Mouse (Mus musculus) intestine, embryonic 15.5 days (tissue): Measurements from ENCODE around the gene 4930404N11Rik. TPM values are rescaled to one million over a fixed set of nuclear protein-coding genes. Genes with fewer than 3 reads are reported as not detected.

Experiments used
- ATAC-seq: fragments of 200-750 bp; cut with Nextera tagmentation; 2 replicates; pipeline ENCODE4 v1.8.0; 2017; ENCODE audit warnings: moderate TSS enrichment, moderate library complexity
- H3K27ac ChIP-seq: fragments of 300-500 bp; sonication (generic); 2 replicates; pipeline ENCODE4 v1.5.1; 2015; ENCODE audit warnings: mild to moderate bottlenecking, inconsistent platforms
- H3K27me3 ChIP-seq: fragments of 300-500 bp; sonication (generic); replicated peaks from 2 replicates; pipeline ENCODE4 v1.6.1; 2015; ENCODE audit warnings: inconsistent platforms
- H3K36me3 ChIP-seq: fragments of 300-500 bp; sonication (generic); 2 replicates; pipeline ENCODE4 v1.6.1; 2015; ENCODE audit warnings: inconsistent platforms
- H3K4me1 ChIP-seq: fragments of 300-500 bp; sonication (generic); replicated peaks from 2 replicates; pipeline ENCODE4 v1.6.1; 2015; ENCODE audit warnings: inconsistent platforms
- H3K4me2 ChIP-seq: fragments of 300-500 bp; sonication (generic); replicated peaks from 2 replicates; pipeline ENCODE4 v1.6.1; 2015; ENCODE audit warnings: mild to moderate bottlenecking, inconsistent platforms
- H3K4me3 ChIP-seq: fragments of 300-500 bp; sonication (generic); replicated peaks from 2 replicates; pipeline ENCODE4 v1.5.1; 2015; ENCODE audit warnings: inconsistent platforms
- H3K9ac ChIP-seq: fragments of 300-500 bp; sonication (generic); 2 replicates; pipeline ENCODE4 v1.6.1; 2015; ENCODE audit warnings: inconsistent platforms
- H3K9me3 ChIP-seq: fragments of 300-500 bp; sonication (generic); 2 replicates; pipeline ENCODE4 v1.6.1; 2016; ENCODE audit warnings: inconsistent platforms
- WGBS: fragments of 180-500 bp; shearing (Covaris S2); methylation state at CpG from one replicate; pipeline ENCODE4 v1.1.7; 2015; 5-methylcytosine and 5-hydroxymethylcytosine counted together
- polyA plus RNA-seq: library from polyadenylated mRNA; unstranded; fragments of >200 nt; fragmentation: Nextera tagmentation; extraction: Ambion mirVana; gene quantifications from 2 replicates; pipeline ENCODE4 v1.2.1, GENCODE M21; 2015

The 4930404N11Rik gene
- polyA plus RNA-seq, 1 experiment from 2014 or later, result 1.0 TPM

- peaks cover 18% of the 10 kb centered on the region for H3K36me3 ChIP-seq
- no peaks in the 10 kb centered on the region for H3K27me3 ChIP-seq
- H3K9me3 ChIP-seq, result no peaks in the 10 kb centered on the region
- H3K4me3 ChIP-seq, result no peak overlapping the region
- peaks cover 37% of the 10 kb centered on the region for H3K4me1 ChIP-seq
- no peak for ATAC-seq
- 0 out of 2 replicates have a peak overlapping the region, but pooled peaks have one; percentile 82 for H3K27ac ChIP-seq
- H3K9ac ChIP-seq, result no peak overlapping the region
- no peak overlapping the region for H3K4me2 ChIP-seq
- 66% methylated on average over 22 of the region's 22 CpGs for WGBS
Measured at GRCm38 (mm10) chr10:81400371-81401204, 35.0 kb upstream of the 4930404N11Rik start.

GRCm38 (mm10) chr10:81399798-81400308, 34.2 kb upstream of the 4930404N11Rik start:
- H3K9ac ChIP-seq, result no peak overlapping the region

GRCm38 (mm10) chr10:81399296-81399695, 33.7 kb upstream of the 4930404N11Rik start:
- no peak for ATAC-seq
- H3K4me3 ChIP-seq, result no peak overlapping the region
- H3K27ac ChIP-seq, result no peak overlapping the region
- H3K9ac ChIP-seq, result no peak overlapping the region
- no peaks in the 10 kb centered on the region for H3K27me3 ChIP-seq
- H3K36me3 ChIP-seq, result peaks cover 13% of the 10 kb centered on the region
- no peak overlapping the region for H3K4me2 ChIP-seq
- no peaks in the 10 kb centered on the region for H3K9me3 ChIP-seq
- WGBS, result 72% methylated on average over 5 of the region's 5 CpGs
- peaks cover 36% of the 10 kb centered on the region for H3K4me1 ChIP-seq

More at GRCm38 (mm10) chr10:81399798-81400308, 34.2 kb upstream of the 4930404N11Rik start:
- Histone ChIP-seq H3K4me1 (peaks cover 37% of the 10 kb centered on the region), H3K27ac (no peak overlapping the region), H3K4me3 (no peak overlapping the region), H3K4me2 (no peak overlapping the region), H3K36me3 (peaks cover 16% of the 10 kb centered on the region), H3K9me3 (no peaks in the 10 kb centered on the region), H3K27me3 (no peaks in the 10 kb centered on the region)
- 81% methylated on average over 18 of the region's 18 CpGs for WGBS
- no peak for ATAC-seq

- Histone ChIP-seq H3K4me1 (peaks cover 26% of the 10 kb centered on the region), H3K9me3 (no peaks in the 10 kb centered on the region), H3K27ac (no peak overlapping the region), H3K4me3 (no peak overlapping the region), H3K4me2 (no peak overlapping the region), H3K27me3 (no peaks in the 10 kb centered on the region), H3K9ac (no peak overlapping the region), H3K36me3 (peaks cover 13% of the 10 kb centered on the region)
- no peak for ATAC-seq
- WGBS, result 85% methylated on average over 5 of the region's 5 CpGs
Measured at GRCm38 (mm10) chr10:81396749-81397148, 31.1 kb upstream of the 4930404N11Rik start.

GRCm38 (mm10) chr10:81395865-81396264, 30.2 kb upstream of the 4930404N11Rik start:
- Histone ChIP-seq H3K4me2 (no peak overlapping the region), H3K9me3 (no peaks in the 10 kb centered on the region), H3K27me3 (no peaks in the 10 kb centered on the region), H3K4me3 (no peak overlapping the region), H3K9ac (no peak overlapping the region), H3K4me1 (peaks cover 18% of the 10 kb centered on the region), H3K27ac (no peak overlapping the region), H3K36me3 (peaks cover 13% of the 10 kb centered on the region)
- no peak for ATAC-seq
- WGBS, result 88% methylated on average over 4 of the region's 4 CpGs

GRCm38 (mm10) chr10:81395127-81395526, 29.5 kb upstream of the 4930404N11Rik start:
- H3K36me3 ChIP-seq, result peaks cover 8% of the 10 kb centered on the region
- H3K9ac ChIP-seq, result no peak overlapping the region
- peaks cover 18% of the 10 kb centered on the region for H3K4me1 ChIP-seq
- no peak for ATAC-seq
- H3K27ac ChIP-seq, result no peak overlapping the region
- 24% methylated on average over 5 of the region's 5 CpGs for WGBS
- no peaks in the 10 kb centered on the region for H3K9me3 ChIP-seq
- H3K4me3 ChIP-seq, result no peak overlapping the region
- no peaks in the 10 kb centered on the region for H3K27me3 ChIP-seq
- 0 out of 2 replicates have a peak overlapping the region, but pooled peaks have one; percentile 18 for H3K4me2 ChIP-seq

GRCm38 (mm10) chr10:81393456-81394063, 27.9 kb upstream of the 4930404N11Rik start:
- H3K36me3 ChIP-seq, result 0 out of 2 replicates have a peak, but pooled peaks cover under 1% of the 10 kb centered on the region
- WGBS, result 1% methylated on average over 19 of the region's 19 CpGs
- peak; percentile 41 for ATAC-seq

GRCm38 (mm10) chr10:81392781-81393185, 27.2 kb upstream of the 4930404N11Rik start, which contains the start of gene Smim24:
TSS of gene Smim24 (plus strand) at chr10:81393051.
- H3K9me3 ChIP-seq, result no peaks in the 10 kb centered on the region
- 44% methylated on average over 14 of the region's 14 CpGs for WGBS
- peaks cover 20% of the 10 kb centered on the region for H3K4me1 ChIP-seq
- no peaks in the 10 kb centered on the region for H3K27me3 ChIP-seq
- H3K4me3 ChIP-seq, result peak within 1 kb of the TSS; percentile 46
- H3K36me3 ChIP-seq, result peaks cover 9% of the 10 kb centered on the region
- H3K9ac ChIP-seq, result peak within 1 kb of the TSS; percentile 40
- peak; percentile 86 for ATAC-seq
- H3K27ac ChIP-seq, result peak within 1 kb of the TSS; percentile 84
- peak within 1 kb of the TSS; percentile 74 for H3K4me2 ChIP-seq

More at GRCm38 (mm10) chr10:81393456-81394063, 27.9 kb upstream of the 4930404N11Rik start:
- Histone ChIP-seq H3K9me3 (no peaks in the 10 kb centered on the region), H3K9ac (peak overlapping the region; percentile 40), H3K4me2 (peak overlapping the region; percentile 74), H3K27me3 (no peaks in the 10 kb centered on the region), H3K27ac (peak overlapping the region; percentile 84), H3K4me3 (peak overlapping the region; percentile 46), H3K4me1 (peaks cover 23% of the 10 kb centered on the region)

GRCm38 (mm10) chr10:81392270-81392669, 26.7 kb upstream of the 4930404N11Rik start:
- 65% methylated on average over 6 of the region's 6 CpGs for WGBS
- Histone ChIP-seq H3K27ac (peak overlapping the region; percentile 84), H3K4me3 (no peak overlapping the region), H3K36me3 (peaks cover 14% of the 10 kb centered on the region), H3K9me3 (no peaks in the 10 kb centered on the region), H3K4me1 (peaks cover 20% of the 10 kb centered on the region), H3K9ac (peak overlapping the region; percentile 26; the same call in 1 of the 2 replicates), H3K4me2 (peak overlapping the region; percentile 74), H3K27me3 (no peaks in the 10 kb centered on the region)
- peak; percentile 78 for ATAC-seq

- H3K4me3 ChIP-seq, result no peak overlapping the region
- no peak overlapping the region for H3K4me2 ChIP-seq
- H3K9me3 ChIP-seq, result no peaks in the 10 kb centered on the region
- no peak for ATAC-seq
- peaks cover 24% of the 10 kb centered on the region for H3K36me3 ChIP-seq
- H3K4me1 ChIP-seq, result peaks cover 23% of the 10 kb centered on the region
- no peak overlapping the region for H3K27ac ChIP-seq
- no peak overlapping the region for H3K9ac ChIP-seq
- H3K27me3 ChIP-seq, result no peaks in the 10 kb centered on the region
- 88% methylated on average over 13 of the region's 13 CpGs for WGBS
Measured at GRCm38 (mm10) chr10:81390678-81390965, 25.0 kb upstream of the 4930404N11Rik start.

- peak overlapping the region; percentile 5; the same call in 1 of the 2 replicates for H3K9ac ChIP-seq
- 0 out of 2 replicates have a peak overlapping the region, but pooled peaks have one; percentile 4 for H3K27ac ChIP-seq
- H3K4me3 ChIP-seq, result no peak overlapping the region
- H3K36me3 ChIP-seq, result peaks cover 24% of the 10 kb centered on the region
- peaks cover 29% of the 10 kb centered on the region for H3K4me1 ChIP-seq
- ATAC-seq, result no peak
- H3K27me3 ChIP-seq, result no peaks in the 10 kb centered on the region
- H3K4me2 ChIP-seq, result no peak overlapping the region
- H3K9me3 ChIP-seq, result no peaks in the 10 kb centered on the region
- WGBS, result 62% methylated on average over 23 of the region's 23 CpGs
Measured at GRCm38 (mm10) chr10:81389801-81390677, 24.4 kb upstream of the 4930404N11Rik start.
